Mouse (Mus musculus) CH12.LX (cell line): ENCODE measurements around the gene Arvcf.

ENCODE experiments used
- BHLHE40 ChIP-seq: IDR thresholded peaks from 2 replicates; pipeline ENCODE4 v1.6.1; 2011; ENCODE audit warnings: mild to moderate bottlenecking, low read depth, low read length, improper control_type of control experiment
- CHD2 ChIP-seq: IDR thresholded peaks from 2 replicates; pipeline ENCODE4 v1.6.1; 2011; ENCODE audit warnings: low read length, improper control_type of control experiment
- CTCF ChIP-seq, 2 experiments: IDR thresholded peaks in 1 of 2; conservative IDR thresholded peaks in 1 of 2; 2 replicates each; pipeline ENCODE4 v1.5.1; 2011 to 2012; ENCODE audit warnings: low read depth in 2 of 2, low read length in 2 of 2, improper control_type of control experiment in 1 of 2, inconsistent platforms in 1 of 2, mild to moderate bottlenecking in 1 of 2, moderate library complexity in 1 of 2
- EP300 ChIP-seq: IDR thresholded peaks from 2 replicates; pipeline ENCODE4 v1.6.1; 2011; ENCODE audit warnings: low read length, improper control_type of control experiment
- HCFC1 ChIP-seq: IDR thresholded peaks from 2 replicates; pipeline ENCODE4 v1.6.1; 2012; ENCODE audit warnings: low read depth, mild to moderate bottlenecking, inconsistent platforms, low read length, improper control_type of control experiment
- JUN ChIP-seq: IDR thresholded peaks from 2 replicates; pipeline ENCODE4 v1.6.1; 2011; ENCODE audit warnings: low read depth, mild to moderate bottlenecking, low read length, improper control_type of control experiment, moderate library complexity; ENCODE audit not compliant: insufficient read depth
- KAT2A ChIP-seq: IDR thresholded peaks from 2 replicates; pipeline ENCODE4 v1.6.1; 2012; ENCODE audit warnings: low read length, improper control_type of control experiment, inconsistent platforms; ENCODE audit not compliant: insufficient replicate concordance
- MAFK ChIP-seq: IDR thresholded peaks from 2 replicates; pipeline ENCODE4 v1.6.1; 2011; ENCODE audit warnings: low read length, improper control_type of control experiment; ENCODE audit not compliant: insufficient replicate concordance
- MYC ChIP-seq: IDR thresholded peaks from 2 replicates; pipeline ENCODE4 v1.6.1; 2011; ENCODE audit warnings: low read depth, mild to moderate bottlenecking, improper control_type of control experiment, low read length
- POLR2A ChIP-seq: IDR thresholded peaks from 2 replicates; pipeline ENCODE4 v1.6.1; 2011; ENCODE audit warnings: low read depth, mild to moderate bottlenecking, improper control_type of control experiment, low read length
- SIN3A ChIP-seq: IDR thresholded peaks from 2 replicates; pipeline ENCODE4 v1.6.1; 2012; ENCODE audit warnings: low read length, improper control_type of control experiment, inconsistent platforms
- SMC3 ChIP-seq: IDR thresholded peaks from 2 replicates; pipeline ENCODE4 v1.6.1; 2011; ENCODE audit warnings: low read depth, low read length, improper control_type of control experiment
- ZC3H11A ChIP-seq: IDR thresholded peaks from 2 replicates; pipeline ENCODE4 v1.6.1; 2012; ENCODE audit warnings: low read depth, mild to moderate bottlenecking, inconsistent platforms, low read length, improper control_type of control experiment
- ZNF384 ChIP-seq: IDR thresholded peaks from 2 replicates; pipeline ENCODE4 v1.6.1; 2012; ENCODE audit warnings: low read depth, low read length, improper control_type of control experiment, inconsistent platforms

DNA sequence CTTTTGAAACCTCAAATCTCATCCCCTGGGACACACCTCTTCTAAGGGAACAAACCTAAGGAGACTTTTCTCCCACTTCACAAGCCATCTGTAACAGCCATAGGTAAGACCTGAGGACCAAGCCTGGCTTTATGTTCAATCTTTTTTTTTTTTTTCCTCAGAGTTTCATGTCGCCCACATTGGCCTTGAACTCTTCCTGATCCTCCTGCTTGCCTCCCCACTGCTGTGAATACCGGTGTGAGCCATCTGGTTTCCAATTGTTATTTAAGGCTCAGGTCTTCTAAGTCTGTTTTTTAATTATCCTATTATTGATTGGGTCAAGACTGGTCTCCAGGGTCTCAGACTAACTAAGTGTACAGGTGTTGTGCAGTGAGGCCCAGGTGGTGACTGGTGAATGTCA lies 26.5 kb upstream of the Arvcf start:
- no peak for TF ChIP-seq ZNF384
- TF ChIP-seq BHLHE40: no peak
- no peak for TF ChIP-seq MYC
- TF ChIP-seq CHD2: no peak
- no peak for TF ChIP-seq CTCF (conservative IDR thresholded peaks at IDR 0.05 in 1 of 2, IDR thresholded peaks at IDR 0.05 in 1 of 2; ENCODE audit: low read depth in 2 of 2, low read length in 2 of 2)
- no peak for TF ChIP-seq SIN3A
- no peak for TF ChIP-seq HCFC1
- no peak for TF ChIP-seq JUN
- no peak for TF ChIP-seq MAFK
- no peak for TF ChIP-seq KAT2A
- no peak for TF ChIP-seq POLR2A
- TF ChIP-seq ZC3H11A: no peak
- no peak for TF ChIP-seq EP300
- no peak for TF ChIP-seq SMC3
